Mouse (Mus musculus): ENCODE results near the gene Egflam. TPM values are rescaled to one million over a fixed set of nuclear protein-coding genes. Genes with fewer than 3 reads are reported as not detected.

The Egflam gene
- polyA plus RNA-seq, 1 experiment from 2014 or later: 18.0 TPM

- DNase-seq (peak; percentile 34), ATAC-seq (ENCODE audit: insufficient read depth) (no peak)
- no peak for TF ChIP-seq CTCF (IDR thresholded peaks at IDR 0.05; ENCODE audit: low read depth)
- H3K4me3 ChIP-seq (ENCODE audit: low read depth, low read length): no peak overlapping the region
- 42% methylated on average over 2 of the region's 2 CpGs for WGBS
- no peak overlapping the region for H3K9ac ChIP-seq
- H3K9me3 ChIP-seq (ENCODE audit: low read depth, low read length): no peaks in the 10 kb centered on the region
- no peaks in the 10 kb centered on the region for H3K27me3 ChIP-seq (ENCODE audit: insufficient read depth, low read length)
- no peak overlapping the region for H3K27ac ChIP-seq (ENCODE audit: low read depth)
- peaks cover 29% of the 10 kb centered on the region for H3K4me1 ChIP-seq (ENCODE audit: insufficient read depth)
- no peaks in the 10 kb centered on the region for H3K36me3 ChIP-seq (ENCODE audit: insufficient read depth)
- H3K4me2 ChIP-seq: no peak overlapping the region
These were observed 199.4 kb downstream of the Egflam start for GRCm38 (mm10) chr15:7198816-7199215.

DNA sequence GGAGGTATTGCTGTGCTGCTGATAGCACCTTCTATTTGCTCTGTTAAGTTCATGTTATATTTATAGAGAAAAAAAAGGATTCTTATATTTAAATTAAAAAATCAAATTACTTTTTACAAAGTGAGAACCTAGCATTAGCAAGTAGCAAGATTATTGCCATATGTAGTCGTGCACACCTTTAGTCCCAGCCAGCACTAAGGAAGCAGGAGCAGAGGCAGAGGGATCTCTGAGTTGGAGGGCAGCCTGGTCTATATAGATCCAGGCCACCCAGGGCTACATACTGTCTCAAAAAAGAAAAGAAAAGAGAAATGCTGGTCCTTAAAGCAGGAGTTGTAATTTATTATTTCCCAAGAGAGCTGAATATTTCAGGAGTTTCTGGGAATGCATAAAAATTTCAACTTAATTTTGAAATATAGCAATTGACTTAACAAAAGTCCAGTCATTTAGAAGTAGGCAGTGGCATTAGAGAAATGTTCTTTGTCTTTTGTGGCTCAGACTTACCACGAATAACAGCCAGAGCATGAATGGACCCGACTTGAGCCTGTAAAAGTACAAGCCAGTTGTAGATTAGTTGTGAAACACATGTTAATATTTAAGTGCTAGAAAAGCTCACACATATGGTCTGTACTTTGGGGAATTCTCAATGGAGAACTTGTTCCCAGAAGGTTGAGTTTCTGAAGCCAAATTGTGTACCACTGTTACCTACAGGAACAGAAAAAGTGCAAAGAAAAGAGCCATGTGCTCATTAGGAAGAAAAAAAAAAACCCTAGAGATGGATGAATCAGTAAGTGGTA is 200.3 kb downstream of the Egflam start:
- DNase-seq: no peak

DNA sequence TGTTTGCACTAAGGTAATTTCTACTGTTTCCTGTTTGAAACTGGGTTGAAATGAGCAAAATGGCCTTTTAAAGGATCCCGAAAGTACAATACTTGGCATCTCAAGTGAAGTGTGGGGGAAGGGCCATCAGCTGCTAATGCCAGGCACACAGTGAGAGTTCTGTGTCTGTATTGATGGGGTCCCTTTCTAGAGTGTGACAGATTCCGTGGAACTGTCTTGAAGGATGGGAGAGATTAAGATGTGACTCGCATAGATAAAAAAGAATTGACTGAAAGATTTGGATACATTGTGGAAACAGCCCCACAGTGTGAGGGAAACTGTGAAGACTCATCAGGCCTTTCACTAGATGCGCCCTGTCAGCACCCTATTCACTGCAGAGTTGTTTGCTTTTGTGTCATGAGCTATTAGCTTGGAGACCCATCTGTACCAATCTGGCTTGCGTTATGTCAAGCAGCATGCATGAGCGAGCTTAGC is 203.4 kb downstream of the Egflam start:
- no peak for TF ChIP-seq CTCF (IDR thresholded peaks at IDR 0.05; ENCODE audit: low read depth)
- Histone ChIP-seq H3K9me3 (ENCODE audit: low read depth, low read length) (no peaks in the 10 kb centered on the region), H3K4me3 (ENCODE audit: low read depth, low read length) (no peak overlapping the region), H3K36me3 (ENCODE audit: insufficient read depth) (peaks cover 16% of the 10 kb centered on the region; the same call in 1 of the 2 replicates), H3K27me3 (ENCODE audit: insufficient read depth, low read length) (no peaks in the 10 kb centered on the region), H3K27ac (ENCODE audit: low read depth) (peak overlapping the region; percentile 21; the same call in 1 of the 2 replicates), H3K9ac (no peak overlapping the region), H3K4me2 (0 out of 2 replicates have a peak overlapping the region, but pooled peaks have one; percentile 15), H3K4me1 (ENCODE audit: insufficient read depth) (peaks cover 11% of the 10 kb centered on the region; the same call in 1 of the 2 replicates)
- 54% methylated on average over 6 of the region's 6 CpGs for WGBS
- ATAC-seq (ENCODE audit: insufficient read depth): no peak
- DNase-seq: no peak

More for the DNA sequence above, 200.3 kb downstream of the Egflam start:
- no peak overlapping the region for H3K4me3 ChIP-seq (ENCODE audit: low read depth, low read length)
- H3K4me1 ChIP-seq (ENCODE audit: insufficient read depth): peaks cover 22% of the 10 kb centered on the region
- H3K36me3 ChIP-seq (ENCODE audit: insufficient read depth): no peaks in the 10 kb centered on the region
- 81% methylated on average over 3 of the region's 3 CpGs for WGBS
- TF ChIP-seq CTCF (IDR thresholded peaks at IDR 0.05; ENCODE audit: low read depth): no peak
- ATAC-seq (ENCODE audit: insufficient read depth): no peak
- no peak overlapping the region for H3K9ac ChIP-seq
- no peaks in the 10 kb centered on the region for H3K9me3 ChIP-seq (ENCODE audit: low read depth, low read length)
- H3K27ac ChIP-seq (ENCODE audit: low read depth): no peak overlapping the region
- no peaks in the 10 kb centered on the region for H3K27me3 ChIP-seq (ENCODE audit: insufficient read depth, low read length)
- no peak overlapping the region for H3K4me2 ChIP-seq

- TF ChIP-seq CTCF (IDR thresholded peaks at IDR 0.05; ENCODE audit: low read depth): no peak
- Histone ChIP-seq H3K9me3 (ENCODE audit: low read depth, low read length) (no peaks in the 10 kb centered on the region), H3K36me3 (ENCODE audit: insufficient read depth) (peaks cover 20% of the 10 kb centered on the region; the same call in 1 of the 2 replicates), H3K9ac (no peak overlapping the region), H3K27ac (ENCODE audit: low read depth) (peak overlapping the region; percentile 21; the same call in 1 of the 2 replicates), H3K27me3 (ENCODE audit: insufficient read depth, low read length) (no peaks in the 10 kb centered on the region), H3K4me3 (ENCODE audit: low read depth, low read length) (no peak overlapping the region), H3K4me2 (0 out of 2 replicates have a peak overlapping the region, but pooled peaks have one; percentile 15), H3K4me1 (ENCODE audit: insufficient read depth) (peaks cover 11% of the 10 kb centered on the region; the same call in 1 of the 2 replicates)
- DNase-seq (peak; percentile 56), ATAC-seq (ENCODE audit: insufficient read depth) (peak; percentile 56; the same call in 1 of the 2 replicates)
- WGBS: 27% methylated on average over 13 of the region's 13 CpGs
These were observed 204.0 kb downstream of the Egflam start for GRCm38 (mm10) chr15:7194147-7194720.

GRCm38 (mm10) chr15:7192582-7192981 is 205.6 kb downstream of the Egflam start:
- Histone ChIP-seq H3K27ac (ENCODE audit: low read depth) (no peak overlapping the region), H3K4me1 (ENCODE audit: insufficient read depth) (peaks cover 9% of the 10 kb centered on the region; the same call in 1 of the 2 replicates), H3K36me3 (ENCODE audit: insufficient read depth) (peaks cover 23% of the 10 kb centered on the region; the same call in 1 of the 2 replicates), H3K4me3 (ENCODE audit: low read depth, low read length) (no peak overlapping the region), H3K9ac (no peak overlapping the region), H3K4me2 (no peak overlapping the region), H3K27me3 (ENCODE audit: insufficient read depth, low read length) (no peaks in the 10 kb centered on the region), H3K9me3 (ENCODE audit: low read depth, low read length) (no peaks in the 10 kb centered on the region)
- DNase-seq (no peak), ATAC-seq (ENCODE audit: insufficient read depth) (no peak)
- no peak for TF ChIP-seq CTCF (IDR thresholded peaks at IDR 0.05; ENCODE audit: low read depth)
- WGBS: 87% methylated on average over 2 of the region's 2 CpGs

- Histone ChIP-seq H3K9me3 (ENCODE audit: low read depth, low read length) (no peaks in the 10 kb centered on the region), H3K4me3 (ENCODE audit: low read depth, low read length) (no peak overlapping the region), H3K4me1 (ENCODE audit: insufficient read depth) (peaks cover 9% of the 10 kb centered on the region; the same call in 1 of the 2 replicates), H3K4me2 (no peak overlapping the region), H3K9ac (no peak overlapping the region), H3K27me3 (ENCODE audit: insufficient read depth, low read length) (no peaks in the 10 kb centered on the region), H3K27ac (ENCODE audit: low read depth) (no peak overlapping the region), H3K36me3 (ENCODE audit: insufficient read depth) (peaks cover 30% of the 10 kb centered on the region)
- 64% methylated on average over 4 of the region's 4 CpGs for WGBS
- ATAC-seq (ENCODE audit: insufficient read depth): no peak
- no peak for DNase-seq
- TF ChIP-seq CTCF (IDR thresholded peaks at IDR 0.05; ENCODE audit: low read depth): no peak
These were observed 207.1 kb downstream of the Egflam start for GRCm38 (mm10) chr15:7191074-7191473.

All from lung, embryonic 14.5 days (tissue).